8 mouse cellular contexts compared by ENCODE assay signal in genomic region chr5:114444368-114444692, GRCm38 (mm10). TPM values are rescaled to one million over a fixed set of nuclear protein-coding genes. Genes with fewer than 3 reads are reported as not detected.
DNase-seq lines count a peak whose midpoint lies in the region; ATAC-seq and TF ChIP-seq lines count a peak whose summit lies in the region.

No protein-coding gene starts in this region.

- no peak for DNase-seq in cerebellum, adult 2 months
- DNase-seq in neural tube, embryonic 11.5 days (ENCODE audit: low spot score): no peak
- DNase-seq in neural tube, embryonic 10.5 days (ENCODE audit: extremely low spot score, low spot score): no peak
- no peak for DNase-seq in limb, embryonic 14.5 days (ENCODE audit: low spot score)
- DNase-seq in urinary bladder, postnatal 25 days (ENCODE audit: low spot score): no peak
- no peak for DNase-seq in layer of hippocampus, adult 11-12 months (ENCODE audit: low spot score)

- H3K36me3 ChIP-seq in neural tube, embryonic 11.5 days (ENCODE audit: control insufficient read depth, insufficient read depth, low read length): peaks cover 2% of the 10 kb centered on the region; the same call in 1 of the 2 replicates
- H3K36me3 ChIP-seq in limb, embryonic 14.5 days (ENCODE audit: control insufficient read depth, insufficient read depth, low read length): peaks cover 22% of the 10 kb centered on the region
- peaks cover 8% of the 10 kb centered on the region; the same call in 1 of the 2 replicates for H3K36me3 ChIP-seq in stomach, embryonic 15.5 days

- H3K27ac ChIP-seq in cerebellum, adult 2 months (ENCODE audit: insufficient read depth, low read length): no peak overlapping the region
- H3K27ac ChIP-seq in neural tube, embryonic 11.5 days (ENCODE audit: low read depth, low read length): no peak overlapping the region
- no peak overlapping the region for H3K27ac ChIP-seq in limb, embryonic 14.5 days (replicated peaks; ENCODE audit: low read depth, low read length)
- H3K27ac ChIP-seq in stomach, embryonic 15.5 days: peak overlapping the region; percentile 54

- no peaks in the 10 kb centered on the region for H3K9me3 ChIP-seq in neural tube, embryonic 11.5 days (ENCODE audit: control insufficient read depth, low read length)
- H3K9me3 ChIP-seq in limb, embryonic 14.5 days (ENCODE audit: control insufficient read depth, low read length): no peaks in the 10 kb centered on the region
- H3K9me3 ChIP-seq in stomach, embryonic 15.5 days: no peaks in the 10 kb centered on the region

- peak overlapping the region; percentile 64 for H3K4me3 ChIP-seq in cerebellum, adult 2 months (replicated peaks; ENCODE audit: insufficient read depth, low read depth, low read length)
- peak overlapping the region; percentile 73 for H3K4me3 ChIP-seq in neural tube, embryonic 11.5 days (ENCODE audit: low read depth, low read length)
- H3K4me3 ChIP-seq in limb, embryonic 14.5 days (replicated peaks; ENCODE audit: low read length): peak overlapping the region; percentile 80
- H3K4me3 ChIP-seq in stomach, embryonic 15.5 days (replicated peaks): peak overlapping the region; percentile 83

- peak overlapping the region; percentile 72 for H3K4me2 ChIP-seq in neural tube, embryonic 11.5 days (ENCODE audit: low read depth)
- H3K4me2 ChIP-seq in limb, embryonic 14.5 days (replicated peaks; ENCODE audit: low read depth, low read length, severe bottlenecking): peak overlapping the region; percentile 81
- peak overlapping the region; percentile 80 for H3K4me2 ChIP-seq in stomach, embryonic 15.5 days

- no peak for TF ChIP-seq POLR2A in cerebellum, adult 2 months (IDR thresholded peaks at IDR 0.05; ENCODE audit: borderline replicate concordance, insufficient read depth, low read length)
- TF ChIP-seq POLR2A in limb, embryonic 14.5 days (IDR thresholded peaks at IDR 0.05; ENCODE audit: borderline replicate concordance, extremely low read depth, insufficient read depth, insufficient read length): 0 out of 2 replicates have a peak, but pooled peaks have one; percentile 34

- no peak for ATAC-seq in cerebellum, adult (ENCODE audit: insufficient number of reproducible peaks, low FRiP score, low TSS enrichment)
- no peak for ATAC-seq in neural tube, embryonic 11.5 days (ENCODE audit: insufficient read depth, low FRiP score, low TSS enrichment)
- ATAC-seq in limb, embryonic 14.5 days (ENCODE audit: low FRiP score, low read depth): peak; percentile 21
- no peak for ATAC-seq in stomach, embryonic 15.5 days (ENCODE audit: insufficient read depth, low FRiP score, low read depth)

- peak overlapping the region; percentile 67 for H3K9ac ChIP-seq in neural tube, embryonic 11.5 days (ENCODE audit: low read length)
- H3K9ac ChIP-seq in limb, embryonic 14.5 days (ENCODE audit: low read depth, low read length, severe bottlenecking): peak overlapping the region; percentile 66
- peak overlapping the region; percentile 61 for H3K9ac ChIP-seq in stomach, embryonic 15.5 days

- no peak for TF ChIP-seq CTCF in cerebellum, adult 2 months (IDR thresholded peaks at IDR 0.05; ENCODE audit: borderline replicate concordance, insufficient read depth, low read depth, low read length)

- H3K4me1 ChIP-seq in cerebellum, adult 2 months (ENCODE audit: control insufficient read depth, insufficient read depth, low read length): no peaks in the 10 kb centered on the region; the same call in 1 of the 2 replicates
- peaks cover 10% of the 10 kb centered on the region; the same call in 1 of the 2 replicates for H3K4me1 ChIP-seq in neural tube, embryonic 11.5 days (ENCODE audit: control insufficient read depth, insufficient read depth, low read length)
- peaks cover 12% of the 10 kb centered on the region for H3K4me1 ChIP-seq in limb, embryonic 14.5 days (ENCODE audit: control insufficient read depth, insufficient read depth, low read length)
- H3K4me1 ChIP-seq in stomach, embryonic 15.5 days: peaks cover 26% of the 10 kb centered on the region

- H3K27me3 ChIP-seq in cerebellum, adult 2 months (ENCODE audit: control insufficient read depth, insufficient read depth, low read length): no peaks in the 10 kb centered on the region
- H3K27me3 ChIP-seq in neural tube, embryonic 11.5 days (ENCODE audit: control insufficient read depth, insufficient read depth, low read length): no peaks in the 10 kb centered on the region
- no peaks in the 10 kb centered on the region for H3K27me3 ChIP-seq in limb, embryonic 14.5 days (ENCODE audit: control insufficient read depth, insufficient read depth, low read length)
- H3K27me3 ChIP-seq in stomach, embryonic 15.5 days (replicated peaks): no peaks in the 10 kb centered on the region

- WGBS in cerebellum, adult 2 months: 1% methylated on average over 21 of the region's 21 CpGs
- WGBS in neural tube, embryonic 11.5 days: 1% methylated on average over 21 of the region's 21 CpGs
- WGBS in limb, embryonic 14.5 days: under 1% methylated on average over 21 of the region's 21 CpGs
- WGBS in stomach, embryonic 15.5 days: 0% methylated on average over 21 of the region's 21 CpGs

RNA-seq across cellular contexts. Expression of gene Mvk, which starts 0.3 kb away (rescaled TPM):
- 37.1 and 38.8 TPM in 2 replicates for polyA plus RNA-seq in cerebellum, adult 2 months (2012; rRNA removed)
- polyA plus RNA-seq in neural tube, embryonic 11.5 days (2014; fragmentation: Nextera tagmentation; extraction: Ambion mirVana): 64.1 and 66.5 TPM in 2 replicates
- 48.8 and 59.1 TPM in 2 replicates for polyA plus RNA-seq in limb, embryonic 14.5 days (2012; rRNA removed)
- polyA plus RNA-seq in limb, embryonic 14.5 days (2014; fragmentation: Nextera tagmentation; extraction: Ambion mirVana): 55.2 and 57.0 TPM in 2 replicates
- polyA plus RNA-seq in stomach, embryonic 15.5 days (2015; fragmentation: Nextera tagmentation; extraction: Ambion mirVana): 49.7 and 51.5 TPM in 2 replicates

RNA-seq across cellular contexts. Expression of gene Mmab, which starts 0.5 kb away (rescaled TPM):
- polyA plus RNA-seq in cerebellum, adult 2 months (2012; rRNA removed): 16.9 and 19.2 TPM in 2 replicates
- 25.1 and 29.2 TPM in 2 replicates for polyA plus RNA-seq in neural tube, embryonic 11.5 days (2014; fragmentation: Nextera tagmentation; extraction: Ambion mirVana)
- 41.3 and 41.6 TPM in 2 replicates for polyA plus RNA-seq in limb, embryonic 14.5 days (2012; rRNA removed)
- 29.4 and 30.4 TPM in 2 replicates for polyA plus RNA-seq in limb, embryonic 14.5 days (2014; fragmentation: Nextera tagmentation; extraction: Ambion mirVana)
- 28.8 and 29.8 TPM in 2 replicates for polyA plus RNA-seq in stomach, embryonic 15.5 days (2015; fragmentation: Nextera tagmentation; extraction: Ambion mirVana)
